Mouse (Mus musculus) lung, postnatal 25 days (tissue): ENCODE measurements around the gene Slc8a2.

Experiments used
- DNase-seq: peaks from one replicate; pipeline ENCODE4 v3.0.0; 2022; ENCODE audit warnings: low spot score

Gene Slc8a2

GRCm38 (mm10) chr7:16125829-16126228, 3.8 kb upstream of the Slc8a2 start:
- no peak for DNase-seq

- DNase-seq: no peak
Observed at GRCm38 (mm10) chr7:16128344-16128743, 1.3 kb upstream of the Slc8a2 start.

- no peak for DNase-seq
Observed at GRCm38 (mm10) chr7:16128899-16129298, 727 bp upstream of the Slc8a2 start.

- DNase-seq: no peak
Observed at GRCm38 (mm10) chr7:16129846-16130691, 443 bp downstream of the Slc8a2 start.

- DNase-seq: no peak
Observed at GRCm38 (mm10) chr7:16130956-16131634, 1.5 kb downstream of the Slc8a2 start.

GRCm38 (mm10) chr7:16132161-16132581, 2.5 kb downstream of the Slc8a2 start:
- no peak for DNase-seq

- no peak for DNase-seq
Observed at GRCm38 (mm10) chr7:16132926-16133325, 3.3 kb downstream of the Slc8a2 start.

GRCm38 (mm10) chr7:16133691-16134090, 4.1 kb downstream of the Slc8a2 start:
- DNase-seq: no peak

- DNase-seq: no peak
Observed at GRCm38 (mm10) chr7:16134951-16135392, 5.3 kb downstream of the Slc8a2 start.

- DNase-seq: no peak
Observed at GRCm38 (mm10) chr7:16146489-16147410, 17.1 kb downstream of the Slc8a2 start.

GRCm38 (mm10) chr7:16147643-16148042, 18.0 kb downstream of the Slc8a2 start:
- DNase-seq: peak; percentile 29

GRCm38 (mm10) chr7:16149241-16149640, 19.6 kb downstream of the Slc8a2 start:
- DNase-seq: no peak

GRCm38 (mm10) chr7:16150191-16151145, 20.8 kb downstream of the Slc8a2 start:
- DNase-seq: no peak

- DNase-seq: peak; percentile 29
Observed at GRCm38 (mm10) chr7:16153522-16153921, 23.9 kb downstream of the Slc8a2 start.

- DNase-seq: no peak
Observed at GRCm38 (mm10) chr7:16155132-16155872, 25.7 kb downstream of the Slc8a2 start.

- DNase-seq: no peak
Observed at GRCm38 (mm10) chr7:16156105-16156714, 26.6 kb downstream of the Slc8a2 start.

GRCm38 (mm10) chr7:16158735-16159134, 29.1 kb downstream of the Slc8a2 start:
- no peak for DNase-seq

GRCm38 (mm10) chr7:16160702-16161101, 31.1 kb downstream of the Slc8a2 start:
- peak; percentile 17 for DNase-seq

- DNase-seq: no peak
Observed at GRCm38 (mm10) chr7:16161302-16161701, 31.7 kb downstream of the Slc8a2 start.

GRCm38 (mm10) chr7:16162036-16162435, 32.4 kb downstream of the Slc8a2 start:
- no peak for DNase-seq
